Mouse (Mus musculus): ENCODE results near the gene Gtf3c2. TPM values are rescaled to one million over a fixed set of nuclear protein-coding genes. Genes with fewer than 3 reads are reported as not detected.

Gtf3c2 gene
- total and polyA plus RNA-seq, 2 experiments from 2014 or later = 46.4 to 49.0 TPM

DNA sequence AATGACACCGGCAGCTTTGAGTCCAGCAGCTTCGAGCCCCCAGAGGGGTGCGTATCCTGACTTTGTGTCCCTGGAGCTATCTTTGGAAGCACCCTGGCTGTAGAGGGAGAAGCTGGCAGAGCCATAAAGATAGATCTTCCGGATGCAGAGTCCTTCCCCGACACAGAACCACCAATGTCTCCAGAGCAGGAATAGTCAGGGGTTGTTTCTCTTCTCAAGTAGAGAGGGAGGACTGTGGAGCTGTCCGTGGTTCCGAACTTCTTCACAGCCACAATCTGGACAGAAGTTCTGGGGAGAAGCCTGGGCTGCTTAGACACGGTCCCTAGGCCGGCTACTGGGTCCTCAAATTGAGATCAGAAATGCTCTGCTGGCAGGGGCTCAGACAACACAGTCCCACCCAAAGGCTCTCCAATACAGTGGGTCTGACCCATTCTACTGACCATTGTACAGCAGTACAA lies 40.9 kb downstream of the Gtf3c2 start:
- Histone ChIP-seq H3K9ac (replicated peaks; ENCODE audit: low read length, poor library complexity, severe bottlenecking) (no peak overlapping the region), H3K4me1 (ENCODE audit: insufficient read depth, low read length) (peaks cover 12% of the 10 kb centered on the region; the same call in 1 of the 2 replicates), H3K27ac (ENCODE audit: low read depth, low read length) (no peak overlapping the region), H3K4me3 (ENCODE audit: low read depth, low read length) (peak overlapping the region; percentile 36; the same call in 1 of the 2 replicates), H3K4me2 (ENCODE audit: low read depth, low read length, poor library complexity, severe bottlenecking) (no peak overlapping the region; the same call in 1 of the 2 replicates), H3K36me3 (ENCODE audit: insufficient read depth, low read length) (0 out of 2 replicates have a peak, but pooled peaks cover 2% of the 10 kb centered on the region), H3K27me3 (ENCODE audit: insufficient read depth, low read length) (peaks cover 44% of the 10 kb centered on the region), H3K9me3 (ENCODE audit: low read length) (no peaks in the 10 kb centered on the region)
- DNase-seq (ENCODE audit: low spot score) = no peak
- no peak for TF ChIP-seq CTCF (IDR thresholded peaks at IDR 0.05)
- ATAC-seq (ENCODE audit: low FRiP score) = no peak
- WGBS = 11% methylated on average over 9 of the region's 9 CpGs

DNA sequence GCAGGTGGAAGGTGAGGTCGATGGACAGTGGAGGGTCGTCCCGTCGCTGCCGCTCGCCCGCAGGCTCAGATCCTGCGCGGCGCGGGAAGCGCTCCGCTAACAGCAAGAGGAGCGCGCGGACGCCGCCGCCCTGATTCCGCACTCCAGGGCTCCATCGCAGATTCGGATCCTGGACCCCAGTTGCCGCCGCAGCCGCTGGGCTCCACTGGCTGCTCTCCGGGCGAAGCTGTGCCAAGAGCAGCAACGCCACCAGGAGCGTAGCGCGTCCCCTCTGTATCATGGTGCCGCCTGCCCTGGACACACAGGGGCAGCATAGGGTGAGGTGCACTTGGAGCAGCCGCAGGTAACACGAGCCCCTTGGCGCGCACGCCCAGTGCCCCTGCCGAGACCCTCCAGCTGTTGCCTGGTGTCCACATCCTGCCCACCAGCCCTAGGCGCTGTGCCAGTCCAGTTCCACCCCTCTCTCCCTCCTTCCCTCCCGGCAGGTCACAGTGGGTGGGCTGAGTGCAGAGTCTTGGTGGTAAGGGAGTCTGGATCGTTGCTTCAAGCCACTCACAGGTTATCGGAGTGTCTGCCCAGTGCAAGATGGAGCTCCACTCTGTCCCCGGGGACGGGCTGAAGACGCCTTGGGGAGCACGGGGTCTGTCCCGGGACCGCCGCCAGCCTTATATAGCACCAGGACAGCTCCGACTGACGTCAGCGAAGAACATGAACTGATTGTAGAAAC lies 41.5 kb downstream of the Gtf3c2 start, which contains the start of gene Ucn:
Gene Ucn, minus strand, starts transcription at position 589 of the 727 bp plus-strand sequence.
- Histone ChIP-seq H3K9ac (replicated peaks; ENCODE audit: low read length, poor library complexity, severe bottlenecking) (no peak within 1 kb of the TSS), H3K36me3 (ENCODE audit: insufficient read depth, low read length) (0 out of 2 replicates have a peak, but pooled peaks cover 2% of the 10 kb centered on the region), H3K27ac (ENCODE audit: low read depth, low read length) (no peak within 1 kb of the TSS), H3K27me3 (ENCODE audit: insufficient read depth, low read length) (peaks cover 44% of the 10 kb centered on the region), H3K4me2 (ENCODE audit: low read depth, low read length, poor library complexity, severe bottlenecking) (peak within 1 kb of the TSS; percentile 64), H3K4me3 (ENCODE audit: low read depth, low read length) (peak within 1 kb of the TSS; percentile 36), H3K9me3 (ENCODE audit: low read length) (no peaks in the 10 kb centered on the region), H3K4me1 (ENCODE audit: insufficient read depth, low read length) (peaks cover 12% of the 10 kb centered on the region; the same call in 1 of the 2 replicates)
- DNase-seq (ENCODE audit: low spot score) (no peak), ATAC-seq (ENCODE audit: low FRiP score) (0 out of 2 replicates have a peak, but pooled peaks have one; percentile 18)
- TF ChIP-seq CTCF (IDR thresholded peaks at IDR 0.05) = 0 out of 2 replicates have a peak, but pooled peaks have one; percentile 12
- WGBS = 2% methylated on average over 52 of the region's 52 CpGs

DNA sequence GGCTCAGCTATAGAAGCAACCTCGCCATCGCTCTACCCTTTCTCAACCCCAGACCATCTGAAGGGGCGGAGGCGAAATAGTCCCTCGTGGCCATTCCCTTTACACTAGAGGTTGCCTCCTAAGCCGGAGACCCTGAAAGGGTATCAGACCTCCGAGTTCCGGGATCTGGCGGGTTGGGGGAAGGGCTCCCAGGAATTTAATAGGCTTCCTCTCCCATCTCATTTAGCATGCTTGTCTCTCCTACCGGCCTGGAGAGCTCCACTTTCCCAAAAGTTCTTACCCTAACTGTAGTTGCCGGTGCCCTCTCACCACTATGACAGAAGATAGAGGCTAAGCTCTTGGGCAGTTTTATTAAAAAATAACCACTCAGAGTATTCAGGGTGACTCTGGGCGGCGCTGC lies 42.3 kb downstream of the Gtf3c2 start:
- Histone ChIP-seq H3K36me3 (ENCODE audit: insufficient read depth, low read length) (0 out of 2 replicates have a peak, but pooled peaks cover 2% of the 10 kb centered on the region), H3K9ac (replicated peaks; ENCODE audit: low read length, poor library complexity, severe bottlenecking) (no peak overlapping the region), H3K9me3 (ENCODE audit: low read length) (no peaks in the 10 kb centered on the region), H3K4me3 (ENCODE audit: low read depth, low read length) (peak overlapping the region; percentile 36), H3K27ac (ENCODE audit: low read depth, low read length) (no peak overlapping the region), H3K27me3 (ENCODE audit: insufficient read depth, low read length) (peaks cover 44% of the 10 kb centered on the region), H3K4me1 (ENCODE audit: insufficient read depth, low read length) (peaks cover 12% of the 10 kb centered on the region; the same call in 1 of the 2 replicates), H3K4me2 (ENCODE audit: low read depth, low read length, poor library complexity, severe bottlenecking) (peak overlapping the region; percentile 64)
- ATAC-seq (ENCODE audit: low FRiP score) = no peak
- DNase-seq (ENCODE audit: low spot score) = no peak
- WGBS = under 1% methylated on average over 13 of the region's 13 CpGs
- no peak for TF ChIP-seq CTCF (IDR thresholded peaks at IDR 0.05)

DNA sequence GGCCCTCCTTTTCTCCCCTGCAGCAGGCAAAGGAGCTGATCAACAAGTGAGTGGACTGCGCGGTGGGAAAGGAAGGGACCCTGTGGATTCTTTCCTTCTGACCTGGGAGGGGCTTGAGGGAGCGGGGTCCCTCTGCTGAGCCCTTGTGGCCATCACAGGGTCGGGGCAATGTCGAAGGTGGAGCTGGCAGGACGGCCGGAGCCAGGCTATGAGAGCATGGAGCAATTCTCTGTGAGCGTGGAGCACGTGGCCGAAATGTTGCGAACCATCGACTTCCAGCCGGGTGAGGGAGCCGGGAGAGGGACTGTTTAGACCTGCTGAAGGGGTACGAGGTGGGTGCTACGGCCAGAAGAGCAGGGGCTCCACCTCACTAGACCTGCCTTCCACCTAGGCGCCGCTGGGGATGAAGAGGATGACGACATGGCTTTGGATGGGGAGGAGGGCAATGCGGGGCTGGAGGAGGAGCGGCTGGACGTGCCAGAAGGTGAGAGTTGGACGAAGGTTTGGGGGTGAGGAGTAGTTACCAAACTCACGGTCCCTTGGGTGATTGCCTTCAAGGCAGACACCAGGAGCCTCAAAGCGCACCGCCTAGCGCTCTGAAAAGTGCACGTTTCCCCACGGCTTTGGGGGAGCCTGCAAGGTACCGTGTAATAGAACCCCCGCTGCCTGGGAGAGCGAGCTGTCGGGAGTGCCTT lies 43.1 kb downstream of the Gtf3c2 start:
- Histone ChIP-seq H3K27me3 (ENCODE audit: insufficient read depth, low read length) (peaks cover 44% of the 10 kb centered on the region), H3K9me3 (ENCODE audit: low read length) (no peaks in the 10 kb centered on the region), H3K4me2 (ENCODE audit: low read depth, low read length, poor library complexity, severe bottlenecking) (peak overlapping the region; percentile 64), H3K4me1 (ENCODE audit: insufficient read depth, low read length) (peaks cover 12% of the 10 kb centered on the region; the same call in 1 of the 2 replicates), H3K27ac (ENCODE audit: low read depth, low read length) (no peak overlapping the region), H3K36me3 (ENCODE audit: insufficient read depth, low read length) (0 out of 2 replicates have a peak, but pooled peaks cover 2% of the 10 kb centered on the region), H3K9ac (replicated peaks; ENCODE audit: low read length, poor library complexity, severe bottlenecking) (no peak overlapping the region), H3K4me3 (ENCODE audit: low read depth, low read length) (peak overlapping the region; percentile 36)
- no peak for DNase-seq (ENCODE audit: low spot score)
- 0 out of 2 replicates have a peak, but pooled peaks have one; percentile 17 for ATAC-seq (ENCODE audit: low FRiP score)
- under 1% methylated on average over 33 of the region's 33 CpGs for WGBS
- no peak for TF ChIP-seq CTCF (IDR thresholded peaks at IDR 0.05)

DNA sequence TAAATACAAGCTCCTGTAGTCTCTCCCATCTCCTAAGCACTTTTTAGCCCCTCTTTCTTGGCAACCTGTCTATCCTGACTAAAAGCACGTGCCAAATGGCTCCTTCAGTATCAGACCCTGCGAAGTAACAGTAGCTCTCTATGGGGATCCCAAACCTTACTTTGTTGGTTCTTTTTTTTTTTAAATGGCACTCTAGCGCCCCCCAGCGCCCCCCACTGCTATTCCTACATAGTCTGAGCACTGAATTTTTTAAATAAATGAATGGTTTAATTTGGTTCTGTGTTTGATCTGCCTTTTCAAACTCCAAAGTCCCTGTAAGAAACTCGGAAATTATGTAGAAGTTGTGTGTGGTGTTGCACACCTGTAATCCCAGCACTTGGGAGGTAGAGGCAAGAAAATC lies 53.9 kb downstream of the Gtf3c2 start:
- no peak for ATAC-seq (ENCODE audit: low FRiP score)
- TF ChIP-seq CTCF (IDR thresholded peaks at IDR 0.05) = no peak
- 42% methylated on average over 5 of the region's 5 CpGs for WGBS

More for the DNA sequence above, 53.9 kb downstream of the Gtf3c2 start:
- Histone ChIP-seq H3K4me3 (ENCODE audit: low read depth, low read length) (no peak overlapping the region), H3K4me1 (ENCODE audit: insufficient read depth, low read length) (no peaks in the 10 kb centered on the region), H3K27me3 (ENCODE audit: insufficient read depth, low read length) (no peaks in the 10 kb centered on the region), H3K9ac (replicated peaks; ENCODE audit: low read length, poor library complexity, severe bottlenecking) (no peak overlapping the region), H3K4me2 (ENCODE audit: low read depth, low read length, poor library complexity, severe bottlenecking) (no peak overlapping the region), H3K27ac (ENCODE audit: low read depth, low read length) (no peak overlapping the region), H3K9me3 (ENCODE audit: low read length) (no peaks in the 10 kb centered on the region), H3K36me3 (ENCODE audit: insufficient read depth, low read length) (no peaks in the 10 kb centered on the region)
- no peak for DNase-seq (ENCODE audit: low spot score)

Measured in midbrain, postnatal 0 days (tissue).